Mouse (Mus musculus): ENCODE results near the gene Ctsd.

DNA sequence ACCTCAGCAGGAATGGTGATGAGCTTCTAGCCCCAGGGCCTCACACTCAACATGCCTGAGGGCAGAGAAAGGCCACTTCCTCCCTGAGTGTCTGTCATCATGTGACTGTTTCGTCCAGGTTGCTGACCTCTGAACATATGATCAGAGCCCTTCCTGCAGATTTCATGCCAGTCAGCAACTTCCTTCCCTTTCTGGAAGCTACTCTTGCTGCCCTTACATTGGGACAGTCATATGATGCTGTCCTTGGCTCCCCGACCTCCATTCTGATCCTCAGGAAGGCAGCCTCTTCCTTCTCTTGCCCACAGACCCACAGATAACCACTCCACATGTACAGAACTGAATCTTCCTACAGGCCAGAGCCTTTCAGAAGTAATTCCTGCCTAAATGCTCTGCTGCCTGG lies 10.2 kb upstream of the Ctsd start:
- TF ChIP-seq HCFC1 (IDR thresholded peaks at IDR 0.05; ENCODE audit: borderline replicate concordance, insufficient read depth, low read length) = no peak
- no peak for TF ChIP-seq CHD2 (IDR thresholded peaks at IDR 0.05; ENCODE audit: low read depth, low read length)
- TF ChIP-seq ZC3H11A (IDR thresholded peaks at IDR 0.05; ENCODE audit: borderline replicate concordance, low read depth, low read length) = no peak
